Mouse (Mus musculus) heart, embryonic 16.5 days (tissue): ENCODE results near the gene Ces1c. TPM values are rescaled to one million over a fixed set of nuclear protein-coding genes. Genes with fewer than 3 reads are reported as not detected.

Experiments
- ATAC-seq: fragments of 200-750 bp; cut with Nextera tagmentation; replicated peaks from 2 replicates; pipeline ENCODE4 v1.8.0; 2017; ENCODE audit warnings: moderate number of reproducible peaks; ENCODE audit not compliant: insufficient read depth, low FRiP score; ENCODE audit errors: extremely low read depth
- H3K27ac ChIP-seq: fragments of 300-500 bp; sonication (generic); 2 replicates; pipeline ENCODE4 v1.5.1; 2014; ENCODE audit warnings: mild to moderate bottlenecking, low read length, control low read depth, moderate library complexity
- H3K27me3 ChIP-seq: fragments of 300-500 bp; sonication (generic); 2 replicates; pipeline ENCODE4 v1.6.1; 2014; ENCODE audit warnings: low read length, mixed read lengths; ENCODE audit not compliant: control insufficient read depth, insufficient read depth
- H3K36me3 ChIP-seq: fragments of 300-500 bp; sonication (generic); 2 replicates; pipeline ENCODE4 v1.6.1; 2014; ENCODE audit not compliant: control insufficient read depth, insufficient read depth
- H3K4me1 ChIP-seq: fragments of 300-500 bp; sonication (generic); 2 replicates; pipeline ENCODE4 v1.6.1; 2014; ENCODE audit warnings: low read length, mixed read lengths; ENCODE audit not compliant: control insufficient read depth, insufficient read depth
- H3K4me2 ChIP-seq: fragments of 300-500 bp; sonication (generic); 2 replicates; pipeline ENCODE4 v1.6.1; 2014; ENCODE audit warnings: low read depth, mild to moderate bottlenecking, control low read depth, low read length
- H3K4me3 ChIP-seq: fragments of 300-500 bp; sonication (generic); 2 replicates; pipeline ENCODE4 v1.5.1; 2014; ENCODE audit warnings: mild to moderate bottlenecking, control low read depth, low read length
- H3K9ac ChIP-seq: fragments of 300-500 bp; sonication (generic); 2 replicates; pipeline ENCODE4 v1.6.1; 2014; ENCODE audit warnings: low read length, control low read depth
- H3K9me3 ChIP-seq: fragments of 300-500 bp; sonication (generic); replicated peaks from 2 replicates; pipeline ENCODE4 v1.6.1; 2016; ENCODE audit warnings: low read length; ENCODE audit not compliant: control insufficient read depth
- WGBS: fragments of 180-500 bp; shearing (Covaris S2); extraction: QIAGEN DNeasy Blood & Tissue Kit; methylation state at CpG from one replicate; pipeline ENCODE4 v1.1.7; 2014; 5-methylcytosine and 5-hydroxymethylcytosine counted together
- polyA plus RNA-seq: library from polyadenylated mRNA; unstranded; fragments of >200 nt; fragmentation: Nextera tagmentation; extraction: Ambion mirVana; gene quantifications from 2 replicates; pipeline ENCODE4 v1.2.1, GENCODE M21; 2015

The Ces1c gene
- polyA plus RNA-seq, 1 experiment from 2014 or later, result not detected

DNA sequence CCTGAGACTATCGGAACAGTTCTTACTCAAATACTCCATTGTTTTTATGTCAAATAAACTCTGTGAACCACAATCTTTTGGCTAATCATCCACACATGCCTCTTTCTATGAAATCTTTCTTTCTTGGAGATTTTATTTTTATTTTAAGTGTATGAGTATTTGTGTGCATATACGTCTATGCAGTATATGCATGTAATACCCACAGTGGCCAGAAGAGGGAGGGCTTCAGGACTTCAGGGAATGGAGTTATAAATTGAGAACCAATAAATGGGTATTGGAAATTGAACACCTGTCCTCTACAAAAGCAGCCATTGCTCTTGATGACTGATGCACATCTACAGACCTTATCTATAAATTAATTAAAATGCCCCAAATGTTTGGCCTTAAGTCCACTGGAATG lies 1.1 kb upstream of the Ces1c start:
- Histone ChIP-seq H3K9me3 (no peaks in the 10 kb centered on the region), H3K4me3 (no peak overlapping the region), H3K4me1 (no peaks in the 10 kb centered on the region), H3K9ac (no peak overlapping the region), H3K27ac (no peak overlapping the region), H3K4me2 (no peak overlapping the region), H3K27me3 (no peaks in the 10 kb centered on the region), H3K36me3 (no peaks in the 10 kb centered on the region)
- ATAC-seq, result no peak
- 87% methylated on average over 2 of the region's 2 CpGs for WGBS

DNA sequence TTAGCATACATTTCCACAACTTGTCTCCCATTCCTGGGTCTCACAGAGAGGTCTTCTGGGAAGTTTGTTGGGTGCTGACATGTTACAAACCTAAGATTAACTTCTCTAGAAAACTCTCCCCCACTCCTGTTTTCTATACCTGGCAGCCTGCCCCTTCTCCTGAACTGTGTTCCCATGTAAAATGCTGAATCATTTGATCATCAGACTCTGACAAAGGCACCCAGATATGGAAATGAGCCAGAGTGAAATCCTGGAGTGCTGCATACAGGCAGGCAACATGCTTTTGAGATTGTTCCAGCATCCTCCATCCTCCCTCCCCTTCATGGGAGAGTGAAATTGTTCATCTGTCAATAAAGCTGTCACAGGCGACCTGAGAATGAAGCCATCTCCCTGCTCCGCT lies 4.6 kb downstream of the Ces1c start:
- H3K4me1 ChIP-seq, result no peaks in the 10 kb centered on the region
- no peaks in the 10 kb centered on the region for H3K9me3 ChIP-seq
- no peak overlapping the region for H3K4me2 ChIP-seq
- H3K36me3 ChIP-seq, result no peaks in the 10 kb centered on the region
- H3K27ac ChIP-seq, result no peak overlapping the region
- H3K4me3 ChIP-seq, result no peak overlapping the region
- no peaks in the 10 kb centered on the region for H3K27me3 ChIP-seq
- 65% methylated on average over 2 of the region's 2 CpGs for WGBS
- no peak for ATAC-seq
- no peak overlapping the region for H3K9ac ChIP-seq

DNA sequence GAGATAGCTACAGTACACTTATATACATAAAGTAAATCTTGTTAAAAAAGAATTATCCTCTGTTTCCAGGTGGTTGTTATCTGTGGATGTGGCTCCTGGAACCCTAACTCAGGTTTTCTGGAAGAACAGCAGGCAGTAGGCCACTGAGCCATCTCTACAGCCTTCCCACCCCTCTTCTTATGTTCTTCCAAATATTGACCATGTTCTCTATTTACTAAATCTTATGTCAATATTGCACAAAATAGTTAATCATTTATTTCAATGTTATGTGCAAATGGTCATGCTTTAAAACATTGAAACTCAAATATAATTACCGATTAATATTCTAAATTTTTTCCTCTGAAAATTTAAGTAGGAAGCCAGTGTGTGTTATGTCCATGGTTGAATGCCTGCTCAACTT lies 9.1 kb downstream of the Ces1c start:
- WGBS, result 86% methylated on average over 1 of the region's 1 CpGs
- H3K27me3 ChIP-seq, result no peaks in the 10 kb centered on the region
- no peak for ATAC-seq

DNA sequence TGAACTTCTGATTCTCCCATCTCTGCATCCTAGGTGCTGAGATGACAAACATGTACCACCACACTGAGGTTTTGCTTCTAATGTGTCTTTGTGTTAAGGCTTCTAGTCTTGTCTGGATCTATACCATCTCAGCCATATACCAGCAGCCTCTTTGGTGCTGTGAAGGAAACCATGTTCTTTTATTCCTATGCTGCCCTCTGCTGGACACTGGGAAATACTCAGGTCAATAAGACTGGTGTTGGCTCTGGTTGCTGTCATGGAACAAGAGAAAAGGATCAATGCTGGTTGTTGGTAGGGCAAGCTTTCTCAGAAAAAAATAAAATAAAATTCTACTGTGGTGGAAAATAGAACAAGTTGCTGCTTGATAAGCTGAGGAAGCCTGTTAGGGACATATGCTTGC lies 35.7 kb downstream of the Ces1c start:
- no peaks in the 10 kb centered on the region for H3K9me3 ChIP-seq
- H3K27ac ChIP-seq, result no peak overlapping the region
- no peak overlapping the region for H3K9ac ChIP-seq
- H3K27me3 ChIP-seq, result no peaks in the 10 kb centered on the region
- H3K36me3 ChIP-seq, result no peaks in the 10 kb centered on the region
- no peak overlapping the region for H3K4me2 ChIP-seq
- no peak for ATAC-seq
- H3K4me1 ChIP-seq, result no peaks in the 10 kb centered on the region
- no peak overlapping the region for H3K4me3 ChIP-seq

More for the DNA sequence above, 9.1 kb downstream of the Ces1c start:
- H3K4me1 ChIP-seq, result no peaks in the 10 kb centered on the region
- no peaks in the 10 kb centered on the region for H3K9me3 ChIP-seq
- no peak overlapping the region for H3K9ac ChIP-seq
- H3K27ac ChIP-seq, result no peak overlapping the region
- no peak overlapping the region for H3K4me3 ChIP-seq
- no peak overlapping the region for H3K4me2 ChIP-seq
- no peaks in the 10 kb centered on the region for H3K36me3 ChIP-seq

DNA sequence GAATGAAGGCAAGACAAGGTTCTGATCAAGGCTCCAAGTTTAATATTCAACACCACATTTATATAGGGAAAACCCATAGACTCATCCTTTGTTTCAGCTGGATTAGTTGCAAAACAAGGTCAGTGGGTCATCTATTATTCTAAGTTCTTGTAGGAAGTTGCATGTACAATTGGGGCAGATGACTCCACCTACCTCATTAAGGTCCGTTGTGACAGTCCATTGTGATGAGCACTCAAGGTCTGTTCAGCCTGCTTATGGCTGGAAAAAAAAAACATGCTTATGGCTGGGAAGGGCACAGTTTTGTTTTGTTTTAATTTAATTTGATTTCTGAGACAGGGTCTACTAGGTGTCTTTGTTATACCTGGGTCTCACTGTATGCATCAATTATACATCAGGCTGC lies 39.8 kb downstream of the Ces1c start:
- Histone ChIP-seq H3K4me1 (no peaks in the 10 kb centered on the region), H3K9ac (no peak overlapping the region), H3K4me3 (no peak overlapping the region), H3K9me3 (no peaks in the 10 kb centered on the region), H3K27me3 (no peaks in the 10 kb centered on the region), H3K27ac (no peak overlapping the region), H3K36me3 (no peaks in the 10 kb centered on the region), H3K4me2 (no peak overlapping the region)
- 72% methylated on average over 1 of the region's 1 CpGs for WGBS
- no peak for ATAC-seq

DNA sequence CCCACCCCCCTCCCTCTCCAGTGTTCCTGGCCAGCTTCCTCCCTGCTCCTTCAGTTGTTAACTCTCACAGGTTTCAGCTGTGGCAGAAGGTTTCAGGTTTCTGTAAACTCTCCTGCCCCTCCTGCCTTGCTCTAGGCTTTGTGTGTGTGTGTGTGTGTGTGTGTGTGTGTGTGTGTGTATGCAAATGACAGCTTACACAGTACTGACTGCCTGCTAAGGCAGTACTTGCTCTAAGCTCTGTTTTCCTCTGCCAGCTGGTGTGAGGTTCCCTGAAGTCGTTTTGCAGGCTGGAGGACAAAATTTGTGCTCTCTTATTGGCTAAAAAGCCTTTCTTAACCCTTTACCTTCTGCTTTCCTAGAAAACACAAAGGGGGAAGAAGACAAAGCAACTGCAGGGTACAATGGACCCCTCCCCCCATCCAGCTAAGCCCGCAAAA lies 42.4 kb downstream of the Ces1c start:
- WGBS, result 11% methylated on average over 2 of the region's 2 CpGs

DNA sequence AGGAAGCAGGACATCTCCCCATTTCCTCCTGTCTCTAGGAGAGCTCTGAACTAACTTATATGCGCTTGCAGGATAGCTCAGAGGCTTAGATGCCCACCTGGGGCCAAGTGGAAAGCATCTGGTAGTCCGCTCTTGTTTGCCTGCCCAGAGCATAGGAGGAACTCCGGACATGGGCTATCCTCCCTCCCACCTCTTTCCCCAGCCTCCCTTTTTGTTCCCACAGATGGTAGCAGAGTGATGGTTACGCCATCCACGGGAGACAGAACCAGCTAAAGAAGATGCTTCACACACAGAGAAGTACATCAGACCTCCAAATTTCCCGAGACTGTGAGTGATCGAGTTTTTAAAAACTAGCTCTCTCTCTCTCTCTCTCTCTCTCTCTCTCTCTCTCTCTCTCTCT lies 42.9 kb downstream of the Ces1c start:
- Histone ChIP-seq H3K4me1 (no peaks in the 10 kb centered on the region), H3K9ac (no peak overlapping the region), H3K36me3 (no peaks in the 10 kb centered on the region), H3K27me3 (no peaks in the 10 kb centered on the region), H3K4me2 (no peak overlapping the region), H3K9me3 (no peaks in the 10 kb centered on the region), H3K27ac (no peak overlapping the region), H3K4me3 (no peak overlapping the region)
- ATAC-seq, result no peak
- 38% methylated on average over 7 of the region's 7 CpGs for WGBS

More for the DNA sequence above, 42.4 kb downstream of the Ces1c start:
- Histone ChIP-seq H3K9me3 (no peaks in the 10 kb centered on the region), H3K4me3 (no peak overlapping the region), H3K4me2 (no peak overlapping the region), H3K27ac (no peak overlapping the region), H3K4me1 (no peaks in the 10 kb centered on the region), H3K36me3 (no peaks in the 10 kb centered on the region), H3K27me3 (no peaks in the 10 kb centered on the region), H3K9ac (no peak overlapping the region)
- ATAC-seq, result no peak

DNA sequence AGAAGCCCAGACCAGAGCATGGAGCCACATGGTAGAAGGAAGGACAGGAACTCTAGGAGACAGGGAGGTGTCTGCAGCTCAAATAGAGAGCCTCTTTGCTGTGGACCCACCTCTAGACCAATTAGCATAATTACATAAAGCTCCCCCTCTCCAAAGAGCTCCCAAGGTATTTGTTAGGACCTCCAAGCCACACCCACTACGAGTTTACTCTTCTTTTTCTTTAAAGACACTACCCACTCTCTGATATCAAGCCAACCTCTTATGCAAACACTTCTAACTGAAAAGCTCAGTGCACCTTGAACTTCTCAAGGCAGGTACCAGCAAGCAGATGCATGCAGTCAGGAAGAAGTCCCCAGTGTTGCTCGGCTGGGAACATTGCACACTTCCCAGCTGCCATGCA lies 51.2 kb downstream of the Ces1c start, which contains the start of gene Ces1b:
TSS of gene Ces1b (minus strand) at position 131 of the 400 bp plus-strand sequence.
- Histone ChIP-seq H3K9ac (no peak within 1 kb of the TSS), H3K27me3 (no peaks in the 10 kb centered on the region), H3K4me1 (no peaks in the 10 kb centered on the region), H3K27ac (no peak within 1 kb of the TSS), H3K9me3 (no peaks in the 10 kb centered on the region), H3K4me2 (no peak within 1 kb of the TSS), H3K4me3 (no peak within 1 kb of the TSS), H3K36me3 (no peaks in the 10 kb centered on the region)
- ATAC-seq, result no peak
- 55% methylated on average over 2 of the region's 2 CpGs for WGBS

DNA sequence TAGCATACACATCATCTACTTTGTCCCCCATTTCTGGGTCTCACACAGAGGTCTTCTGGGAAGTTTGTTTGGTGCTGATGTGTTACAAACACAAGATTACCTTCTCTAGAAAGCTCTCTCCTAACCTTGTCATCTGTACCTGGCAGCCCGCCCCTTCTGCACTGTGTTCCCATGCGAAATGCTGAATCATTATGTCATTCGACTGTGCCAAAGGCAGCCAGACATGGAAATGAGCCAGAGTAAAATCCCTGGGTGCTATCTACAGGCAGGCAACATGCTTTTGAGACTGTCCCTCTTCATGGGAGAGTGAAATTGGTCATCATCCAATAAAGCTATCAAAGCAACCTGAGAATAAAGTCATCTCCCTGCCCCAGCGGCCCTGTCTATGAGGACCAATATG lies 55.8 kb downstream of the Ces1c start:
- Histone ChIP-seq H3K9ac (no peak overlapping the region), H3K4me3 (no peak overlapping the region), H3K4me1 (no peaks in the 10 kb centered on the region), H3K9me3 (no peaks in the 10 kb centered on the region), H3K27ac (no peak overlapping the region), H3K27me3 (no peaks in the 10 kb centered on the region), H3K36me3 (no peaks in the 10 kb centered on the region), H3K4me2 (no peak overlapping the region)
- WGBS, result 87% methylated on average over 4 of the region's 4 CpGs
- ATAC-seq, result no peak
